Mouse (Mus musculus) activated CD4-positive, CD25-positive, alpha-beta regulatory T cell (primary cell): ENCODE measurements around the gene Zfp945. TPM values are rescaled to one million over a fixed set of nuclear protein-coding genes. Genes with fewer than 3 reads are reported as not detected.

ENCODE experiments used
- polyA plus RNA-seq, 2 experiments: library from polyadenylated mRNA; unstranded; fragments of 100-300 nt; shearing (Covaris generic); gene quantifications; one replicate each; pipeline ENCODE4 v1.2.1; 2017

Zfp945 gene
- polyA plus RNA-seq, result 10 to 100 TPM; 19.1 to 24.5 TPM

DNA sequence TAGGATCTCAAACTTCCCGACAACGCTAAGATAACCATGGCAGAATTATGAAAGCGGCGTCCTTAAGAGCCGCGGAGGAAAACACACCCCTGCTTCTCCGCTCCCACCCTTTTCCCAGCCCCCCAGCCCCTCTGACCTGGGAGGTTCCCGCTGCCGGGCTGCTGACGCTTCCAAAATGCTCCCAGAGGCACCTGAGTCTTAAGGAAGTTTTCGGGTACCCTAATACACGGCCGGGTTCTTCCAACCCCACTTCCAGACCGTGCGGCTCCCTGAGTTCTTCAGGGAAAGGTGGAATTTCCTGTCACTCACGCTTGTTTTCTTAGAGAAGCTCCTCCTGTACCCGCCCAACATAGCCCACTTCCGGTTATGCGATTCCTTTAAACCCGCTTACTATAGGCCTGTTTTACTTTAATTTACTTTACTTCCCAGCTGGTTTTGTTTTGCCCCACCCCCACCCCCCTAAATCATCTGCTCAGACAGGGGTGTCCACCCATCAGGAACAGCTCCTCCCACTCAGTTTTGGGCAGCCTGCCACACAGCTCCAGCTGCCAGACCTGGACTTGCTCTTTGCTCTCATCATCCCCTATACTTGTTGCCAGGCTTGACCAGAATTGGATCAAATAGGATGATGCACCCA lies at the start of gene Zfp945:
Zfp945 (minus strand) TSS at position 290 of the 637 bp plus-strand sequence.

Other genes with a start within 250 kb of the Zfp945 start
- under 1 TPM; 0.02 to 0.17 TPM for gene Vmn2r113, start 75.8 kb upstream of the Zfp945 start, polyA plus RNA-seq
- under 1 TPM in 1 of 2 experiments, not detected in 1; 0.09 TPM for gene Vmn2r-ps130, start 194.0 kb upstream of the Zfp945 start, polyA plus RNA-seq